Mouse (Mus musculus): ENCODE results near the gene Fahd2a. TPM values are rescaled to one million over a fixed set of nuclear protein-coding genes. Genes with fewer than 3 reads are reported as not detected.

Gene Fahd2a
- polyA plus RNA-seq, 1 experiment from 2014 or later = 27.3 TPM

DNA sequence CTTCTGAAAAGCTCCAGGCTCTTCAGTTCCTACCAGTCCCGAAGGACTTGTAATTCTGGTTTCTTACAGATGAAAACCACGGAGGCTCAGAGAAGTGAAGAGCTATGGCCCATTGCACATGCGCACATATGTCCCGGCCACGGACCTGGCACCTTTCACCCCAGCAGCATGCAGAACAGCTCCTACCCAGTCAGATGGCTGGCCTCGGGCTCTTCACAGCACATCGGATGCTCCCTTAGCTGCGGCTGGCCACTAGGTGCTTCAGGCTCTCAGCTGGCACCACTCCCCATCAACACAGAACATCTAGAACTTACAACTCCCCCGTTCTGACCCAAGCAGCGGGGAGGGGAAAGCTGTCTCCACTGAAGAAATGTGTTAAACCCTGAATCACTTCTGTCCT, 35.4 kb upstream of the Fahd2a start:
- no peak for DNase-seq (ENCODE audit: low spot score)
- H3K36me3 ChIP-seq (ENCODE audit: control insufficient read depth, insufficient read depth, low read length) = no peaks in the 10 kb centered on the region
- no peak for TF ChIP-seq CTCF (IDR thresholded peaks at IDR 0.05; ENCODE audit: low read depth)
- TF ChIP-seq EP300 (optimal IDR thresholded peaks at IDR 0.05) = no peak
- H3K4me3 ChIP-seq (ENCODE audit: low read depth, low read length) = no peak overlapping the region
- WGBS = 58% methylated on average over 10 of the region's 10 CpGs
- no peak overlapping the region for H3K4me2 ChIP-seq (replicated peaks; ENCODE audit: low read depth)
- no peak overlapping the region for H3K9ac ChIP-seq (ENCODE audit: low read length)
- H3K4me1 ChIP-seq (replicated peaks; ENCODE audit: control insufficient read depth, insufficient read depth) = 0 out of 2 replicates have a peak, but pooled peaks cover 2% of the 10 kb centered on the region
- H3K27ac ChIP-seq (replicated peaks) = no peak overlapping the region
- no peaks in the 10 kb centered on the region for H3K9me3 ChIP-seq (ENCODE audit: control insufficient read depth, low read length)
- H3K27me3 ChIP-seq (ENCODE audit: control insufficient read depth, insufficient read depth, low read length) = peaks cover 10% of the 10 kb centered on the region
- no peak for ATAC-seq (ENCODE audit: low FRiP score, low TSS enrichment)

DNA sequence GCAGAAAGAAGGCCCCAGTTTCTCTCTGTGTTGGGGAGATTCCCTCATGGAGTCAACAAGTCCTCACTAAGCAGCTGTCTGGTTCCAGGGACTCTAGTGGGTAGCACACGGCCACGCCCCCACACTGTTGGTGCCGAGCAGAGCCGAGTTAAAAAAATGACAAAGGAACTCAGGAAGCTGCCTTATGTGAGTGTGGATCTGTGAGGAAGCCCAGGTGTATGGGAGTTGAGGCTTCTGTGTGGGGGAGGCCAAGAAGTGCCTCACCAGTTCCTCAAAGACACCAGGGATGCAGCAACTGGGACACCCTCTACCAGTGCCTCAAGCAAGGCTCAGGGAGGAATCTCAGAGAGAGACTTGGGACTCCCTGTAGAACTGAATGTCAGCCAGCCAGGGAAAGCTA, 34.8 kb upstream of the Fahd2a start:
- Histone ChIP-seq H3K27ac (replicated peaks) (no peak overlapping the region), H3K4me2 (replicated peaks; ENCODE audit: low read depth) (no peak overlapping the region), H3K36me3 (ENCODE audit: control insufficient read depth, insufficient read depth, low read length) (no peaks in the 10 kb centered on the region), H3K9me3 (ENCODE audit: control insufficient read depth, low read length) (no peaks in the 10 kb centered on the region), H3K4me1 (replicated peaks; ENCODE audit: control insufficient read depth, insufficient read depth) (0 out of 2 replicates have a peak, but pooled peaks cover 2% of the 10 kb centered on the region), H3K4me3 (ENCODE audit: low read depth, low read length) (no peak overlapping the region), H3K27me3 (ENCODE audit: control insufficient read depth, insufficient read depth, low read length) (peaks cover 10% of the 10 kb centered on the region), H3K9ac (ENCODE audit: low read length) (no peak overlapping the region)
- no peak for DNase-seq (ENCODE audit: low spot score)
- TF ChIP-seq EP300 (optimal IDR thresholded peaks at IDR 0.05) = no peak
- TF ChIP-seq CTCF (IDR thresholded peaks at IDR 0.05; ENCODE audit: low read depth) = no peak
- ATAC-seq (ENCODE audit: low FRiP score, low TSS enrichment) = no peak
- WGBS = 60% methylated on average over 4 of the region's 4 CpGs

DNA sequence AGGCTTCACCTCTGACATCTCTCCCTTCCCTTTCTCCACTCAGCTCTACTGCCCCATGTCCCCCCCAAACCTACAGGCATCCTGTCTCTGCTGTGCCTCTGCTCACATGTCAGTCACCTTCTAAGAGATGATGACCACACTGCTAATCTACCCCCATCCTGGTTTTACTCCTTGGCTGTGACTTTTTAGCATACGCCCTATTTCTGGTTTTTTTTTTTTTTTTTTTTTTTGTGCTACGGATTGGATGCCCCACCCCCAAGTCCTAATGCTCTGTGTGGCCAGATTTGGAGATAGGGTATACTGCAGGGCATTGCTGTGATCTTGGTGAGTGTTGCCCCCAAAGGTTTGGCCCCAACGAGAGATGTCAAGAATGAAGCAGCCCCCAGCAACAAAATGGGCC, 27.9 kb upstream of the Fahd2a start:
- Histone ChIP-seq H3K27ac (replicated peaks) (no peak overlapping the region), H3K27me3 (ENCODE audit: control insufficient read depth, insufficient read depth, low read length) (no peaks in the 10 kb centered on the region), H3K4me2 (replicated peaks; ENCODE audit: low read depth) (no peak overlapping the region), H3K36me3 (ENCODE audit: control insufficient read depth, insufficient read depth, low read length) (no peaks in the 10 kb centered on the region), H3K9me3 (ENCODE audit: control insufficient read depth, low read length) (no peaks in the 10 kb centered on the region), H3K4me3 (ENCODE audit: low read depth, low read length) (no peak overlapping the region), H3K9ac (ENCODE audit: low read length) (no peak overlapping the region), H3K4me1 (replicated peaks; ENCODE audit: control insufficient read depth, insufficient read depth) (no peaks in the 10 kb centered on the region)
- WGBS = 60% methylated on average over 3 of the region's 3 CpGs
- no peak for TF ChIP-seq EP300 (optimal IDR thresholded peaks at IDR 0.05)
- TF ChIP-seq CTCF (IDR thresholded peaks at IDR 0.05; ENCODE audit: low read depth) = no peak
- no peak for DNase-seq (ENCODE audit: low spot score)
- no peak for ATAC-seq (ENCODE audit: low FRiP score, low TSS enrichment)

DNA sequence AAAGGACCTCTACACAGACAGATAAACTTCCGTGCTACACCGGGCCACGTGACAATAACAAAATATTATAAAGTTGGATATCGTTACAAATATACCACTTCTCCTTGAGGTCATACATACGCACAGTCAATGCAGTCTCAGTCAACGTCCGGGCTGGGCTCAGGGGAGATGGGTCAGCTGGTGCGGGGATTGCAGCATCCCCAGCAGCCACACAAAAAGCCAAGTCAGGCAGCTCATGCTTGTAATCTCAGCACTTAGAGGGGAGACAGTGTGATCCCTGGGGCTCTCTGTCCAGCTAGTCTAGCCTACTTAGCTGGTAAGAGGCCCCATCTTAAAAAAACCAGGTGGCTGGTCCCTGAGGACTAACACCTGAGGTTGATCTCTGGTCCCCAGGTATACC, 26.9 kb upstream of the Fahd2a start:
- Histone ChIP-seq H3K4me3 (ENCODE audit: low read depth, low read length) (no peak overlapping the region), H3K9ac (ENCODE audit: low read length) (no peak overlapping the region), H3K4me1 (replicated peaks; ENCODE audit: control insufficient read depth, insufficient read depth) (no peaks in the 10 kb centered on the region), H3K27ac (replicated peaks) (no peak overlapping the region), H3K36me3 (ENCODE audit: control insufficient read depth, insufficient read depth, low read length) (no peaks in the 10 kb centered on the region), H3K27me3 (ENCODE audit: control insufficient read depth, insufficient read depth, low read length) (no peaks in the 10 kb centered on the region), H3K9me3 (ENCODE audit: control insufficient read depth, low read length) (no peaks in the 10 kb centered on the region), H3K4me2 (replicated peaks; ENCODE audit: low read depth) (no peak overlapping the region)
- no peak for ATAC-seq (ENCODE audit: low FRiP score, low TSS enrichment)
- 84% methylated on average over 8 of the region's 8 CpGs for WGBS
- no peak for DNase-seq (ENCODE audit: low spot score)
- TF ChIP-seq EP300 (optimal IDR thresholded peaks at IDR 0.05) = no peak
- no peak for TF ChIP-seq CTCF (IDR thresholded peaks at IDR 0.05; ENCODE audit: low read depth)

DNA sequence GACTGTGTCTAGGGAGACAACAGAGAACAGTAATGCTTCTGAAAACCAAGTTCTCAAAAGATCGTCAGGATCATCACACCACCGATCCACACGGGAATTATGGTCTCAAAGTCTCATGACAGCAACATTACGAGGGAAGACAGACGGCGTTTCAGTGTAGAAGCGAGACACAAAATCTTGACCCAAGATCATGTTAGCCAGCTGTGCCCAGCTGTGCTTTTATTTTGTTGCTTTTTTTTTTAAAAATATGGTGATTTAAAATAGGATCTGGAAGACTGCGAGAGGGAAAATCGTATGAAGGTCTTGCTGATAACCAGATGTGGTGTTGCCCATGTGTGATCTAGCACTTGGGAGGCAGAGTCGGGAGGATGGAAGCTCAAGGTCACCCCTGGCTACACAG, 26.3 kb upstream of the Fahd2a start:
- no peaks in the 10 kb centered on the region for H3K4me1 ChIP-seq (replicated peaks; ENCODE audit: control insufficient read depth, insufficient read depth)
- H3K4me2 ChIP-seq (replicated peaks; ENCODE audit: low read depth) = no peak overlapping the region
- no peaks in the 10 kb centered on the region for H3K9me3 ChIP-seq (ENCODE audit: control insufficient read depth, low read length)
- H3K36me3 ChIP-seq (ENCODE audit: control insufficient read depth, insufficient read depth, low read length) = no peaks in the 10 kb centered on the region
- no peak for TF ChIP-seq EP300 (optimal IDR thresholded peaks at IDR 0.05)
- no peak for TF ChIP-seq CTCF (IDR thresholded peaks at IDR 0.05; ENCODE audit: low read depth)
- no peak overlapping the region for H3K4me3 ChIP-seq (ENCODE audit: low read depth, low read length)
- WGBS = 62% methylated on average over 10 of the region's 10 CpGs
- H3K9ac ChIP-seq (ENCODE audit: low read length) = no peak overlapping the region
- no peak for ATAC-seq (ENCODE audit: low FRiP score, low TSS enrichment)
- no peak overlapping the region for H3K27ac ChIP-seq (replicated peaks)
- H3K27me3 ChIP-seq (ENCODE audit: control insufficient read depth, insufficient read depth, low read length) = no peaks in the 10 kb centered on the region
- DNase-seq (ENCODE audit: low spot score) = no peak

DNA sequence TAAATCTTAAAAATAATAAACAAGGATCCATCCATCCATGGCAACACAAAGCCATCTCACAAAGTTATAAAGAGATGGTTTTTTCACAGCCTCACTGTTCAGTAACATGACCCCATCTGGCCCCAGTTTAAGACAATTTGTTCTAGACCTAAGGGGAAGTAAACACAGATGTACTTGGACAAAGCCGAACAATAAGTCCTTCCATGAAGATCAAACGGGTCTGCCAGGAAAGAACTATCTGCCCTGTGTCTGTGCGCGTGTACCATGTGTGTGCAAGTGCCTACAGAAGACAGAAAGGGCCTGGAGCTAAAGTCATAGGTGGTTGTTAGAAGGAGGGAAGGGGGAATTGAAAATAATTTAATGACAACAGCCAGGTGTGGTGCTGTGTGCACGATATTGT, 25.8 kb upstream of the Fahd2a start:
- no peaks in the 10 kb centered on the region for H3K9me3 ChIP-seq (ENCODE audit: control insufficient read depth, low read length)
- 73% methylated on average over 5 of the region's 5 CpGs for WGBS
- H3K9ac ChIP-seq (ENCODE audit: low read length) = no peak overlapping the region
- H3K4me1 ChIP-seq (replicated peaks; ENCODE audit: control insufficient read depth, insufficient read depth) = no peaks in the 10 kb centered on the region
- H3K27me3 ChIP-seq (ENCODE audit: control insufficient read depth, insufficient read depth, low read length) = no peaks in the 10 kb centered on the region
- no peak overlapping the region for H3K4me3 ChIP-seq (ENCODE audit: low read depth, low read length)
- no peaks in the 10 kb centered on the region for H3K36me3 ChIP-seq (ENCODE audit: control insufficient read depth, insufficient read depth, low read length)
- no peak overlapping the region for H3K4me2 ChIP-seq (replicated peaks; ENCODE audit: low read depth)
- H3K27ac ChIP-seq (replicated peaks) = no peak overlapping the region
- no peak for DNase-seq (ENCODE audit: low spot score)
- no peak for ATAC-seq (ENCODE audit: low FRiP score, low TSS enrichment)
- TF ChIP-seq EP300 (optimal IDR thresholded peaks at IDR 0.05) (no peak), CTCF (IDR thresholded peaks at IDR 0.05; ENCODE audit: low read depth) (no peak)
